7 mouse cellular contexts compared by ENCODE assay signal in genomic region chr9:110246321-110246640, GRCm38 (mm10). TPM values are rescaled to one million over a fixed set of nuclear protein-coding genes. Genes with fewer than 3 reads are reported as not detected.
A peak's percentile ranks its signal among the peaks of the same experiment; 100 is the strongest.
DNase-seq lines count a peak whose midpoint lies in the region; ATAC-seq lines count a peak whose summit lies in the region.

No protein-coding gene starts in this region.

- ATAC-seq in lung, embryonic 15.5 days (ENCODE audit: borderline replicate concordance, extremely low read depth, low FRiP score, low TSS enrichment), result 0 out of 2 replicates have a peak, but pooled peaks have one; percentile 1
- 0 out of 2 replicates have a peak, but pooled peaks have one; percentile 2 for ATAC-seq in forebrain, embryonic 11.5 days (replicated peaks; ENCODE audit: low FRiP score)
- peak; percentile 5; the same call in 1 of the 2 replicates for ATAC-seq in neural tube, embryonic 14.5 days (ENCODE audit: low read depth)

- intact Hi-C loops in left cerebral cortex, postnatal 25 days (cut with DNase I), result no loop called here

- no peak for DNase-seq in lung, postnatal 25 days (ENCODE audit: low spot score)
- DNase-seq in forebrain, embryonic 11.5 days (ENCODE audit: low spot score), result peak; percentile 61
- no peak for DNase-seq in limb, embryonic 10.5 days (ENCODE audit: low spot score)
- DNase-seq in cerebellum, postnatal 25 days, result no peak
- no peak for DNase-seq in left cerebral cortex, postnatal 25 days (ENCODE audit: low spot score in 2 of 2)

- H3K27me3 ChIP-seq in lung, embryonic 15.5 days, result peaks cover 19% of the 10 kb centered on the region
- H3K27me3 ChIP-seq in forebrain, embryonic 11.5 days (ENCODE audit: control insufficient read depth, insufficient read depth, low read length), result no peaks in the 10 kb centered on the region
- peaks cover 60% of the 10 kb centered on the region for H3K27me3 ChIP-seq in limb, embryonic 10.5 days (ENCODE audit: low read depth, poor library complexity, severe bottlenecking)
- H3K27me3 ChIP-seq in neural tube, embryonic 14.5 days (ENCODE audit: control insufficient read depth, insufficient read depth, low read length), result no peaks in the 10 kb centered on the region; the same call in 1 of the 2 replicates

- 40% methylated on average over 11 of the region's 13 CpGs for WGBS in lung, embryonic 15.5 days
- WGBS in forebrain, embryonic 11.5 days, result 36% methylated on average over 11 of the region's 13 CpGs
- 50% methylated on average over 13 of the region's 13 CpGs for WGBS in limb, embryonic 10.5 days
- WGBS in neural tube, embryonic 14.5 days, result 27% methylated on average over 13 of the region's 13 CpGs

- H3K4me2 ChIP-seq in lung, embryonic 15.5 days, result peak overlapping the region; percentile 100
- H3K4me2 ChIP-seq in forebrain, embryonic 11.5 days (ENCODE audit: low read depth, low read length, severe bottlenecking), result peak overlapping the region; percentile 100
- peak overlapping the region; percentile 91 for H3K4me2 ChIP-seq in neural tube, embryonic 14.5 days (ENCODE audit: low read depth, low read length)

- no peak overlapping the region for H3K9ac ChIP-seq in lung, embryonic 15.5 days
- H3K9ac ChIP-seq in forebrain, embryonic 11.5 days (ENCODE audit: low read length), result no peak overlapping the region
- H3K9ac ChIP-seq in neural tube, embryonic 14.5 days (replicated peaks; ENCODE audit: low read depth, low read length), result peak overlapping the region; percentile 86

- no peaks in the 10 kb centered on the region for H3K9me3 ChIP-seq in lung, embryonic 15.5 days
- H3K9me3 ChIP-seq in forebrain, embryonic 11.5 days (ENCODE audit: control insufficient read depth, low read length), result no peaks in the 10 kb centered on the region
- no peaks in the 10 kb centered on the region for H3K9me3 ChIP-seq in limb, embryonic 10.5 days (replicated peaks)
- no peaks in the 10 kb centered on the region for H3K9me3 ChIP-seq in neural tube, embryonic 14.5 days (ENCODE audit: control insufficient read depth, low read length)

- H3K36me3 ChIP-seq in lung, embryonic 15.5 days, result no peaks in the 10 kb centered on the region
- peaks cover 2% of the 10 kb centered on the region; the same call in 1 of the 2 replicates for H3K36me3 ChIP-seq in forebrain, embryonic 11.5 days (ENCODE audit: control insufficient read depth, insufficient read depth, low read length)
- H3K36me3 ChIP-seq in limb, embryonic 10.5 days, result peaks cover 7% of the 10 kb centered on the region
- no peaks in the 10 kb centered on the region for H3K36me3 ChIP-seq in neural tube, embryonic 14.5 days (ENCODE audit: control insufficient read depth, insufficient read depth, low read length)

- no peak overlapping the region for H3K27ac ChIP-seq in lung, embryonic 15.5 days
- H3K27ac ChIP-seq in forebrain, embryonic 11.5 days (ENCODE audit: low read depth, low read length), result no peak overlapping the region
- H3K27ac ChIP-seq in limb, embryonic 10.5 days, result no peak overlapping the region
- peak overlapping the region; percentile 87 for H3K27ac ChIP-seq in neural tube, embryonic 14.5 days (ENCODE audit: low read depth, low read length)

- H3K4me1 ChIP-seq in lung, embryonic 15.5 days, result peaks cover 31% of the 10 kb centered on the region
- H3K4me1 ChIP-seq in forebrain, embryonic 11.5 days (replicated peaks; ENCODE audit: control insufficient read depth, insufficient read depth, low read length), result peaks cover 28% of the 10 kb centered on the region
- peaks cover 32% of the 10 kb centered on the region for H3K4me1 ChIP-seq in limb, embryonic 10.5 days
- H3K4me1 ChIP-seq in neural tube, embryonic 14.5 days (ENCODE audit: control insufficient read depth, insufficient read depth, low read length), result peaks cover 28% of the 10 kb centered on the region

- peak overlapping the region; percentile 65 for H3K4me3 ChIP-seq in lung, embryonic 15.5 days
- peak overlapping the region; percentile 65 for H3K4me3 ChIP-seq in forebrain, embryonic 11.5 days (ENCODE audit: low read depth, low read length)
- H3K4me3 ChIP-seq in limb, embryonic 10.5 days, result peak overlapping the region; percentile 71
- peak overlapping the region; percentile 86 for H3K4me3 ChIP-seq in neural tube, embryonic 14.5 days (ENCODE audit: low read depth, low read length)

RNA-seq across cellular contexts. Expression of gene Cspg5, which starts 2.7 kb away (rescaled TPM):
- 2.8 and 4.0 TPM in 2 replicates for polyA plus RNA-seq in lung, embryonic 15.5 days (2015; fragmentation: Nextera tagmentation; extraction: Ambion mirVana)
- polyA plus RNA-seq in forebrain, embryonic 11.5 days (2014; fragmentation: Nextera tagmentation; extraction: Ambion mirVana), result 10.9 and 11.3 TPM in 2 replicates
- polyA plus RNA-seq in limb, embryonic 10.5 days (2016; fragmentation: Nextera tagmentation; extraction: Ambion mirVana), result 0.11 and 0.13 TPM in 2 replicates
- polyA plus RNA-seq in neural tube, embryonic 14.5 days (2014; fragmentation: Nextera tagmentation; extraction: Ambion mirVana), result 90.1 and 120 TPM in 2 replicates
- total RNA-seq in left cerebral cortex, postnatal 25 days (2021), result 100 to 1,000 TPM; 376 to 397 TPM

RNA-seq across cellular contexts. Expression of gene Elp6, which starts 58.7 kb away (rescaled TPM):
- polyA plus RNA-seq in lung, embryonic 15.5 days (2015; fragmentation: Nextera tagmentation; extraction: Ambion mirVana), result 30.4 and 31.1 TPM in 2 replicates
- polyA plus RNA-seq in forebrain, embryonic 11.5 days (2014; fragmentation: Nextera tagmentation; extraction: Ambion mirVana), result 37.5 and 40.3 TPM in 2 replicates
- polyA plus RNA-seq in limb, embryonic 10.5 days (2016; fragmentation: Nextera tagmentation; extraction: Ambion mirVana), result 46.6 and 46.7 TPM in 2 replicates
- 41.0 and 41.6 TPM in 2 replicates for polyA plus RNA-seq in neural tube, embryonic 14.5 days (2014; fragmentation: Nextera tagmentation; extraction: Ambion mirVana)
- total RNA-seq in left cerebral cortex, postnatal 25 days (2021), result 10 to 100 TPM; 12.7 to 13.3 TPM
